Mouse (Mus musculus) stomach, embryonic 14.5 days (tissue): ENCODE results near the gene Grin1. TPM values are rescaled to one million over a fixed set of nuclear protein-coding genes. Genes with fewer than 3 reads are reported as not detected.
A peak's percentile ranks its signal among the peaks of the same experiment; 100 is the strongest.

Source experiments
- ATAC-seq: fragments of 200-750 bp; cut with Nextera tagmentation; 2 replicates; pipeline ENCODE4 v1.8.0; 2017; ENCODE audit warnings: low read depth, moderate TSS enrichment; ENCODE audit not compliant: insufficient number of reproducible peaks, insufficient read depth, low FRiP score
- H3K27ac ChIP-seq: fragments of 300-500 bp; sonication (generic); 2 replicates; pipeline ENCODE4 v1.5.1; 2014; ENCODE audit warnings: mild to moderate bottlenecking, low read length, moderate library complexity, mixed read lengths
- H3K27me3 ChIP-seq: fragments of 300-500 bp; sonication (generic); 2 replicates; pipeline ENCODE4 v1.6.1; 2014; ENCODE audit warnings: low read length, control low read depth, mixed read lengths; ENCODE audit not compliant: control insufficient read depth, insufficient read depth
- H3K36me3 ChIP-seq: fragments of 300-500 bp; sonication (generic); 2 replicates; pipeline ENCODE4 v1.6.1; 2014; ENCODE audit warnings: mild to moderate bottlenecking, control low read depth, low read length, moderate library complexity, mixed read lengths; ENCODE audit not compliant: control insufficient read depth, insufficient read depth
- H3K4me1 ChIP-seq: fragments of 300-500 bp; sonication (generic); 2 replicates; pipeline ENCODE4 v1.6.1; 2014; ENCODE audit warnings: low read length, control low read depth, mixed read lengths; ENCODE audit not compliant: control insufficient read depth, insufficient read depth
- H3K4me2 ChIP-seq: fragments of 300-500 bp; sonication (generic); replicated peaks from 2 replicates; pipeline ENCODE4 v1.6.1; 2014; ENCODE audit warnings: low read depth, low read length, control low read depth
- H3K4me3 ChIP-seq: fragments of 300-500 bp; sonication (generic); 2 replicates; pipeline ENCODE4 v1.5.1; 2014; ENCODE audit warnings: low read depth, low read length, control low read depth
- H3K9ac ChIP-seq: fragments of 300-500 bp; sonication (generic); replicated peaks from 2 replicates; pipeline ENCODE4 v1.6.1; 2014; ENCODE audit warnings: low read depth, mild to moderate bottlenecking, control low read depth, low read length, moderate library complexity, mixed read lengths
- H3K9me3 ChIP-seq: fragments of 300-500 bp; sonication (generic); 2 replicates; pipeline ENCODE4 v1.6.1; 2016; ENCODE audit warnings: low read depth, low read length, control low read depth; ENCODE audit not compliant: control insufficient read depth
- WGBS: fragments of 180-500 bp; shearing (Covaris S2); extraction: QIAGEN DNeasy Blood & Tissue Kit; methylation state at CpG from one replicate; pipeline ENCODE4 v1.1.7; 2014; 5-methylcytosine and 5-hydroxymethylcytosine counted together
- polyA plus RNA-seq: library from polyadenylated mRNA; unstranded; fragments of >200 nt; fragmentation: Nextera tagmentation; extraction: Ambion mirVana; gene quantifications from 2 replicates; pipeline ENCODE4 v1.2.1, GENCODE M21; 2014

Gene Grin1
- polyA plus RNA-seq, 1 experiment from 2014 or later: 1.8 TPM

DNA sequence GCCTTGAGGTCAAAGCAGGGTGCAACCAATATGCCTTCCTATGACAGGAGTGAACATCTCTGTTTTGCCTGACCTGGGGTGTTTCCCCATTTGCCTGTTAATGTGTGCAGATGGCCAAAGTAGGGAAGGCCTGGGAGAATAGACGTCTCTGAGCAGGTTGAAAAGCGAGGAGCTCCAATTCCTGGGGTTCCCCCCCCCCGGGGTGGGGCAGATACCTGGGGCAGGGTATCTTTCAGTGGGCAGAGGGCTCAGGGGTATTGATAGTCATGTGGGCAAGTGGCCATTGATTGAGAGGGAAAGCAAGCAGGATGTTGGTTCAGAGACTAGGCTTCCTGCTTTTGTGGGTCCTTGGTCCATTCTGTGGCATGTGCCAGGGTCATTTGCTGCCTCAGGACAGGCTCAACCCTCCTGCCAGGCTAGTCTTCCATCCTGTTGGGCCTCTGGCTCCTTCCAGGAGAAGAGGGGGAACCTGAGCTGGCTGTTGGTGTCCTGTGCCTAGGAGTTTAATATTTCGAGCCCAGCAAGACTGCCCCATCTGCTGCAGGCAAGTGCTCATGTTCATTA lies 51.2 kb downstream of the Grin1 start:
- Histone ChIP-seq H3K4me3 (no peak overlapping the region), H3K27me3 (no peaks in the 10 kb centered on the region; the same call in none of the 2 replicates), H3K9me3 (no peaks in the 10 kb centered on the region), H3K9ac (no peak overlapping the region), H3K36me3 (peaks cover 13% of the 10 kb centered on the region; the same call in 1 of the 2 replicates), H3K4me1 (peaks cover 17% of the 10 kb centered on the region; the same call in 1 of the 2 replicates), H3K4me2 (no peak overlapping the region), H3K27ac (no peak overlapping the region)
- 75% methylated on average over 4 of the region's 4 CpGs for WGBS
- ATAC-seq: no peak

DNA sequence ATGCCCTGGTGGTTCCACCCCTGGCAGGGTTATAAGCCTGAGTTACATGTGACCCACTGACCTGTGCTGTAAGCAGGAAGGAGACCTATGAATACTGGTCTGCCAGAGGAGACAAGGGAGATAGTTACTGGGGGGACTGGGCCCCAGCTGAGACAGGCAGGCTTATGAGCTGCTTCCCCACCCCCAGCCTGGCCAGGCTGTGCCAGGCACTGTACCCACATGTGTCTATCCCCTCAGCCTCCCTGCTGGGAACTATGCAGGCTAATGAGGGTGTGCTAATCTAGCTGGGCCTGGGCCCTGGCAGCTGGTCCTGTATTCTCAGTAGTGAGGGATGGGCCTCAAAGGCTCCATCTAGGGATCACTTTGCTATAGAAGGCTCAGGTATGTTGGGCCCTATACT lies 51.7 kb downstream of the Grin1 start:
- Histone ChIP-seq H3K4me1 (peaks cover 17% of the 10 kb centered on the region; the same call in 1 of the 2 replicates), H3K9me3 (no peaks in the 10 kb centered on the region), H3K9ac (no peak overlapping the region), H3K27ac (no peak overlapping the region; the same call in 1 of the 2 replicates), H3K36me3 (peaks cover 13% of the 10 kb centered on the region; the same call in 1 of the 2 replicates), H3K27me3 (no peaks in the 10 kb centered on the region; the same call in none of the 2 replicates), H3K4me2 (no peak overlapping the region), H3K4me3 (no peak overlapping the region)
- ATAC-seq: no peak

DNA sequence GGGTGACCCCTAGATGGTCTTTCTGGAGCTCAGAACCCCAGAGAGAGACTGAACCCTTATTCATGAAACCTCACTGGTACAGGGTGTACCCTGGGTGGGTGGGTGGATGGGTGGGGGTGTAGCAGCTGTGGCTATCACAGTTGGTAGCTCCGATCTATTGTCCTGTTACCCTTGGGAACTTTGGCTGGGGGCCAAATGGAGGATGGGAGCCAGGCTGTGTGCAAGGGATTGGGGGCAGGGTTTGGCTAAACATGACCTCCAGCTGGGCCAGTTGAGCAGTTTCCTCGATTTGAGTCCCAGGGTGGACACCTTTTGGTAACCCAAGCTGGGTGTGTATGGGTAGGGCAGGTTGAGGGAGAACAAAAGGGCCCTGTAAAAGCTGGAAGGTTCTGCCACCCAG lies 52.3 kb downstream of the Grin1 start:
- ATAC-seq: no peak
- peak overlapping the region; percentile 24; the same call in 1 of the 2 replicates for H3K4me2 ChIP-seq
- H3K27ac ChIP-seq: peak overlapping the region; percentile 18; the same call in 1 of the 2 replicates
- H3K9ac ChIP-seq: no peak overlapping the region; the same call in 1 of the 2 replicates
- no peaks in the 10 kb centered on the region; the same call in none of the 2 replicates for H3K27me3 ChIP-seq
- H3K9me3 ChIP-seq: no peaks in the 10 kb centered on the region
- H3K4me3 ChIP-seq: no peak overlapping the region
- H3K36me3 ChIP-seq: peaks cover 13% of the 10 kb centered on the region; the same call in 1 of the 2 replicates
- H3K4me1 ChIP-seq: peaks cover 17% of the 10 kb centered on the region; the same call in 1 of the 2 replicates
- WGBS: 33% methylated on average over 2 of the region's 2 CpGs

DNA sequence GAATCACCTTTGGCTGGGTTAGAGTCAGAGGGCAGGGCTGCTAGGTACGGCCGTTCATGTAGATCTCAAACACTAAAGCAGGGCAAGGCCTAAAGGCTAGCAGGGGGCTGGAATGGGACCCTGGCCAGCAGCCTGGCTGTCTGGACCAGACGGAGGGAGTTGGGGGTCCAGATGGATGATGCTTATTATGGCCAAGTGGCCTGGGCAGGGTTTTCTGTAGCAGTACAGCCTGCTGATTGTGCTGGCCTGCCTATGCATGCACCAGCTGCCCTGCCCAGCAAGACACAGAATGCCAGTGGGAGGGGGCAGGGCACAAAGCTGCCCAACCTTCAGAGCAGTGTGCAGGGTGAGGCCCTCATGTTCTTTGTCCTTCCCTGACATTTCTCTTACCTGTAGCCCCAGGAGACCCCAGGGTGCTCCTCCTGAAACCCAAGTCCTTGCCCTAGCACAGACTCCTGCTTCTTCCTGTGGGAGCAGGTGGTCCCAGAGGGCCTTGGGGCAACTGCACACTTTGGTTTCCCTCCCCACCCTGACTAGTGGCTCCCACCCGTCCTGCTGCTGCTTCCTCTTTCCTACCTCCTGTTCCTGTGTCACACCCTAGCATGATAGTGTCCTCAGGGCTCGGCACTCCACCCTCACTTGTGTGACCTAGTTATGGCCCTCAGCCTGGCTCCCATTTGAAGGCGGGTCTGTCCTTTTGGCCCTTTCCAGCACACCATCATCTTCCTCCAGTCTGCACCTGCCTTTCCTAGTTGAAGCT lies 52.9 kb downstream of the Grin1 start:
- Histone ChIP-seq H3K9me3 (no peaks in the 10 kb centered on the region), H3K4me3 (no peak overlapping the region), H3K27me3 (no peaks in the 10 kb centered on the region; the same call in none of the 2 replicates), H3K9ac (no peak overlapping the region; the same call in 1 of the 2 replicates), H3K4me2 (peak overlapping the region; percentile 24; the same call in 1 of the 2 replicates), H3K36me3 (peaks cover 13% of the 10 kb centered on the region; the same call in 1 of the 2 replicates), H3K4me1 (peaks cover 12% of the 10 kb centered on the region; the same call in 1 of the 2 replicates), H3K27ac (peak overlapping the region; percentile 18; the same call in 1 of the 2 replicates)
- ATAC-seq: no peak
- WGBS: 57% methylated on average over 6 of the region's 6 CpGs

DNA sequence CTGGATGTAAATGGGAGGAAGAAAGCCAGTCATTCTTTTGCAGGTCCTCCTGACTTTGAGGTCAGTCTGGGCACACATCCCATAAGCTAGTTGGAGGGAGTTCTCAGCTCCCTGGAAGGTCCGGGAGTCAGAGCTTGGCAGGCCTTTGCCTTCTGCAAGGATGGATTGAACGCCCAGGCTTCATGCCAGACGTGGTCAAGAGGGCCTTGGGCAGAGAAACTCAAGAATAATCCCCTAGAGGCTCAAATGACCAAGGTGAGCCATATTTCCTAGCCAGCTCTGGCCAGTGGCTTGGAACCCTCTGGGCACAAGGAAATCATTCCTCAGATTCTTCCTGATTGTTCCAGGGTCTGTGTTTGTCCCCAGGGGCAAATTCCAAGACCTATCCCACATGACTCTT lies 54.1 kb downstream of the Grin1 start:
- Histone ChIP-seq H3K36me3 (peaks cover 2% of the 10 kb centered on the region; the same call in 1 of the 2 replicates), H3K9ac (no peak overlapping the region), H3K4me2 (0 out of 2 replicates have a peak overlapping the region, but pooled peaks have one; percentile 10), H3K27me3 (no peaks in the 10 kb centered on the region; the same call in none of the 2 replicates), H3K9me3 (no peaks in the 10 kb centered on the region), H3K27ac (no peak overlapping the region), H3K4me1 (peaks cover 9% of the 10 kb centered on the region; the same call in 1 of the 2 replicates), H3K4me3 (no peak overlapping the region)
- ATAC-seq: no peak
- 70% methylated on average over 3 of the region's 3 CpGs for WGBS

DNA sequence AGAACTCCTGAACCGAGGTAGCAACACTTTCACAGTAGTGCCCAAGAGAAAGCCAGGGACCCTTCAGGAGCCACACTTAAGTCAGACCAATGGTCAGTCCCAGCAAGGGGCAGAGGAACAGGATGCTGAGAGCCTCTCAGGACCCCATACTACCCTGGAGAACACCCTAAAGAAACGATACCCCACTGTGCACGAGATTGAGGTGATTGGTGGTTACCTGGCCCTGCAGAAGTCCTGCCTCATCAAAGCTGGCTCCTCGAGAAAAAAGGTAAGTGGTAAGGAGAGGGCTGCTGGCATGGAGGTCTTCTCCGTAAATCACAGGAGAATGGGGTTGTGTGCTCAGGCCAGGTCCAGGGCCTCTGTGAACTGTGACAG lies 54.7 kb downstream of the Grin1 start:
- no peak overlapping the region for H3K9ac ChIP-seq
- H3K36me3 ChIP-seq: no peaks in the 10 kb centered on the region; the same call in 1 of the 2 replicates
- WGBS: 76% methylated on average over 5 of the region's 5 CpGs
- ATAC-seq: no peak
- no peak overlapping the region for H3K4me3 ChIP-seq
- no peak overlapping the region for H3K27ac ChIP-seq
- H3K4me1 ChIP-seq: peaks cover 9% of the 10 kb centered on the region; the same call in 1 of the 2 replicates
- no peaks in the 10 kb centered on the region; the same call in none of the 2 replicates for H3K27me3 ChIP-seq
- H3K9me3 ChIP-seq: no peaks in the 10 kb centered on the region
- H3K4me2 ChIP-seq: peak overlapping the region; percentile 99; the same call in 1 of the 2 replicates

DNA sequence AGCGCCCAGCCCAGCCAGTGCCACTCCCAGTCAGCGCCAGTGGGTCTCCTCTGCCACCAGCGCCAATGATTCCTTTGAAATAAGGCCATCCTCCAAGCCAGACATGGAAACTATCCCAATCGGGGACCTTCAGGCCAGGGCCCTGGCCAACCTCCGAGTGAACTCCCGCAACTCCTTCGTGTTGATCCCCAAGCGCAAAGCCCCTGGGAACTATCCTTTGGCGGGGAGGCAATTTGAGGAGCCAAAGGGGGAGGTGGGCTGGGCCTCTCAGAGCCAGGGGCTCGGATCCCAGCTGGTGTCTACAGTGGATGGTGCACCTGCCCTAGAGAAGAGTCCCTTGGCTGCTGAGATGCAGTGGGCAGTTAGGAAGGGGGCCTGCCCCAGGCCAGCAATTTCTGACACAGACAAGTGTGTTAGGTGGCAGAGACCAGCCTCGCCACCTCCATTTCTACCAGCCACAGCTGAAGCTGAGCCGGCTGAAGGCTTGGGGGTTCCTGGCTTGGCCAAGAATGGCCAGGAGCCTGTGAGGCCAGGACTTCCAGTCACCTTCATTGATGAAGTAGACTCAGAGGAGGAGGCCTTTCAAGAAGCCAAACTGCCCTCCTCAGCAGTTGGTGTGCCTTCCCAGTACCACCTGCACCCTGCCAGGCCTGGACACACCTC lies 55.2 kb downstream of the Grin1 start:
- Histone ChIP-seq H3K27ac (no peak overlapping the region), H3K27me3 (no peaks in the 10 kb centered on the region; the same call in none of the 2 replicates), H3K4me1 (peaks cover 9% of the 10 kb centered on the region; the same call in 1 of the 2 replicates), H3K36me3 (no peaks in the 10 kb centered on the region; the same call in 1 of the 2 replicates), H3K4me3 (peak overlapping the region; percentile 50), H3K9me3 (no peaks in the 10 kb centered on the region), H3K4me2 (peak overlapping the region; percentile 99), H3K9ac (peak overlapping the region; percentile 23; the same call in 1 of the 2 replicates)
- no peak for ATAC-seq
- 22% methylated on average over 12 of the region's 12 CpGs for WGBS
